Mouse (Mus musculus) ZHBTc4 (cell line): Measurements from ENCODE around the gene Pthlh.
"Not testable (repeated sequence)": the region's sequence is repeated elsewhere in the genome, so short reads cannot be mapped to it uniquely, and the experiment has no call there.

Experiments
- DNase-seq: peaks from one replicate; pipeline ENCODE4 v3.0.0-alpha.2; 2011; ENCODE audit warnings: low read depth, low spot score

The Pthlh gene

DNA sequence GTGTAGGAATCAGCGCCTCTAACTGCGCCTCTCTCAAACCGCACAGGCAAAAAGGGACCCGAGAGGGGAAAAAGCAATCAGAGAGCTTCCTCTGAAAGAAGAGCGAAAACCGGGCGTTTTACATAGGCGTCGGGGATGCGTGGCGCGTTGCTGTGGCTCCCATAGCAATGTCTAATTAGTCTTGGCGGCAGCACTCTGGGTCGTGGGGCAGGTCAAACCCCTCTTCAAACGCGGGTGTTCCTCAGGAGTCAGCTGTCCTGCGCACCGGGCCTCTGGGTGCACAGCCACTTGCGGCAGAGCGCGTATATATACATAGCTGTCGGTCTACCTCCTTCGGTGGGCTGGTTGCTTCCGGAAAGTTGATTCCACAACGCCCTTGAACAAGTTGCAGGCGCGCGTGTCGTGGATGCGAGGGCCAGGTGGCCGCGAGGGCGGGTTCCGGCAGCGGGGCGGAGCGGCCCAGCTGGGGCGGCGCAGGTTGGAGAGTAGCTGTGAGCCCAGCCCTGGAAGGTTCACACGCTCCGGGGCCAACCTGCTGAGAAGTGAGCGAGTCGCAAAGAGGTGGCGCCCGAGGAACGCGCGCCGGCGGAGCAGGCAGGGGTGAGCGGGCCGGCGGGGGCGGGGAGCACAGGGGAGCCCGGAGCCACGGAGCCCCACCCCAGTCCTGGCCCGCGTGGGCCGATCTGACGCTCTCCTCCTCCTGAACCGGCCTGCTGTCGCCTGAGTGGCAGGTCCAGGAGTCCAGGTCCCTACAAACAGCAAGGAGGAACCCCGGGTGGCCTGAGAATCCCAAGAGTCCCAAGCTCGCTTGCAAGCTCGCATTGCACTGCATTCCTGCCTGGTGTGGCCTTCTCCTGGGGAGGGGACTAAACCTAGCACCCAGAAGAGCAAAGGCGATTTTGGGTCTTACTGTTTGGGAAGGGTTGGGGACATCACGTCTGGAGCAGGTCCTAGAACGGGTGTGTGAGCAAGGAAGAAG is at the start of gene Pthlh:
Pthlh (minus strand) TSS at position 597 of the 979 bp plus-strand sequence.
- peak; percentile 80 for DNase-seq

DNA sequence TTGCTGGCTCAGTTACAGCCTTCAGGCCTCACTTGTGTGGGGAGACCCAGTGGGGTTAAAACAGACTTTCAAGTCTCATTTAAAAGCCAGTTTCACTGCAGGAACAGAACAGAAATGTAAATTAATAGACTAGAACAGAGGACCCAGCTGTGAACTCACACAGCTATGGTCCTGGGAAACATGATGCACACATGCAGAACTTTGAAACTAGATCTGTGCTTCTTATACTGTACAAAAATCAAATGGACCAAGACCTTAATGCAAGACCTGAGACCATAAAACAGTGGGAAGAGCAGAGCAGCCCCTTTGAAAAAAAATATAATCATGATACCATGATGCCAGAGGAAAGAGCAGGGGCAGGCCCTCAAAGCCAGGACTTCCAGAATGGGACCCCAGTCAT is 49.3 kb upstream of the Pthlh start:
- no peak for DNase-seq

DNA sequence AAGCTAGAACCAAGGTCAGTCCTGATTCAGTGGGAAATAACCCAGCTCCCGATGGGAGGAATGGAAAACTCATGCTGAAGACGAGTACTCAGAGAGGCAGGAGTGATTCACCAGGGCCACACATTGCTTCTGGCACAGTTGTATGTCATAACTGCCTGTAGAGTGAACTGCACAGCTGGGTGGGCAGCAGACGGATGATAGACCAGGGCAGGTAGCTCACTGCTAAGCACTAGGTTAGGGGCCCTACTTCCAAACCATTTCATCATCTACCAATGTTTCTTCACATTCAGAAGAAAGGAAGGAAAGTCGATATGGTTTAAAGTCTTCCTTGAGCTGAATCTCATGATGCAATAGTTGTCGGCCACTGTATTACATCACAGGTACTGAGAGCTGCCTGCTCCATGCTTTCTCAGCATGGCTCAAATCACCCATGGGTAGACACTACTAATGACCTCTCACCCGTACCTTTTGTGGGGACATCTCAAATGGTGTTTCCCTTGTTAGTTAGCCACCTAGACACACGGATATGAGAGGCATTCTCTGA is 46.5 kb upstream of the Pthlh start:
- DNase-seq = no peak

DNA sequence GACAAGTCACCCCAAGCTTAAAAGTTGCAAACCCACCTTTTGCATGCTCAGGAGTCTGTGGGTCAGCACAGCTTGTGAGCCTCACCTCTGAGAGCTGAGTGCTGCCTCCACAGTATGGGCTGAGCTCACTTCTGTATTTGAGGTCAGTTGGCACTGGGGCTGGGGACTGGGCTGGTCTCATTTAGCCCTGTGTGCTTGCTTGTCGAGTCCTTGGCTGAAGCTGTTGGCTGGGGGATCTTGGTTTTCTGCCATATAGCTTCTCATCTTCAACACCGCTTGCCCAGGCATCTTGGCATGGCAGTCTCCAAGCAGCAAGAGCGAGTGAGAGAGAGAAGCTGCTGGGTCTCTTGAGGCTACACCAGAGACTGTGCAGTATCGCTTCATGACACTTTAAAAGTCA is 46.1 kb upstream of the Pthlh start:
- DNase-seq = no peak

DNA sequence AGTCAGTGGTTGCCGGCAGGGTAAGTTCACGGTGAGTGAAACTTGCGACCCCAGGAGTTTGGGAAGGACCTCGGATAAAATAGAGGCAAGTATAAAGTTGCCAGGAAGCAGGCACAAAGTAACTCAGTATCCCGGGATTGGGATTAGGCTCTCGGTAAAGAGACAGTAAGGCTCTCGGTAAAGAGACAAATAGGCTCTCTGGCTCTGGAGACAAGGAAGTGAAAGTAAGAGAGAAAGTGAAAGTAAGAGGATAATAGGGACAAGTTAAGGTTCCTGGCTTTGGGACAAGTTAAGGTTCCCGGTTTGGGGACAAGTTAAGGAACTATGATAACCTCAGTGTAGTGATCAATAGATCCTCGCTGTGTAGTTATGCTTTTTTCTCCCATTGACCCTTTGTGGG is 40.3 kb upstream of the Pthlh start:
- DNase-seq = not testable (repeated sequence)

DNA sequence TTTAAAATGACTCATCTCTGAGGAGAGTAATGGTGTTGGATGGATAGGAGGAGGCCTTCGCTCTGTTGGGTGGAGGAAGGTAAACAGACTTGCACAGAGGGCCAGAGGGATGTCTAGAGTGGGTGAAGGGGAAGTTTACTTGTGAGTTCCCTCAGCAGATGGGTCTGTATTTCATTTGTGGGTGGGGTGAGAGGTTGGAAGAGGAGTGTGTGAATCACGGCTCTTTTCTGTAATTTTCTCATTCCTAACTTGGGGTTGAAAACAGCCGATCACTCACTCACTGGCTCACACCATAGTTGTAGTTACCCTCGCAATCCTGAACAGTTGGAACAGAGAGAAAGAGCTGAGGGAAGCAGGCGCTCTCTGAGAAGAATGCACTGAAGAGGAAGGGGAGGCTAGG is 35.6 kb upstream of the Pthlh start:
- no peak for DNase-seq

DNA sequence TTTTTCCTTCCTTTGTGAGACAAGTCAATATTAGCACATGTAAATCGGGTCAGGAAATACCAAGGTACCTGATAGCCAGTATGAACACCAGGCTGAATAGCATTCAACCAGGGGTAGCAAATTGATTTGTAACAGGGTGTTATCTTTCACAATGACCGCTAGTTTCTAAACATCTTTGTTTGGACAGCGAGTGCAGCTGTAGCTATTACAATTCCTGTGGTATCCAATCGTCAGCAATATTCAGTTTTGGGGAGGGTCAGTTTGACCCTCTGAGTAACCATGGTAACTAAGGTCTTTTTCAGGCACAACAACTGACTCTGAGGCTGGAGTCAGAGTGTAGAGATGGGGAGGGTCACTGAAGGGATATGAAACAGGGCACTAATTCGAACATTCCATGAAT is 15.3 kb upstream of the Pthlh start:
- no peak for DNase-seq

DNA sequence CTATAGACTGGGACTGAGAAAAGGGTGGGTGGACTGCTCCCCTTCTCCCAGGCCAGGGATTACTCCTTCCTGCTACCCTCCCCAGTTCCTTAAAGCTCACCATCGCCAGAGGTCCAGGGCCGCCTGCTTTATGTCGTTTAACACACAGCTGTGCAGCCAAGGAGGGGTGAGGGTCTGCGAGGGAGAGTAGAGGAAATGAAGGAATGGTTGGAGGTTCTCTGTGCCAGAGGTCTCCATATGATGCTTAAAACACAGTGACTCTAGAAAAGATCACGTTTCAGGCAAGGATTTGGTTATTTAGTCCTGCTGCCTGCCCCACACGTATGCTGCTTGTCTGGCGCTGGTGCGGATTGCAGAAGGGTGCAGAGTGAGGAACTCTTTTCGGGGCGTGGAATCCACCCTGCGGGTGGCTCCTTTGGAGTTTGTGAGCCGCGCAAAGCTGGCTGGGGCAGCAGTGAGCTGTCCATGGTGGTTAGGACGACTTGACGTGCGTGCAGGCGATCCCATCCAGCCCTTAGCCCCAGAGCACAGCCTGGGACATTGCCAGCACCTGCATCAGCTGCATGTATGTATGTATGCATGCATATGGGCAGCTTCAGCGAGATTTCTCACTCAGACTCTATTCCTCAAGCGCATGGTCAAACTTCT is 4.3 kb upstream of the Pthlh start:
- peak; percentile 81 for DNase-seq

DNA sequence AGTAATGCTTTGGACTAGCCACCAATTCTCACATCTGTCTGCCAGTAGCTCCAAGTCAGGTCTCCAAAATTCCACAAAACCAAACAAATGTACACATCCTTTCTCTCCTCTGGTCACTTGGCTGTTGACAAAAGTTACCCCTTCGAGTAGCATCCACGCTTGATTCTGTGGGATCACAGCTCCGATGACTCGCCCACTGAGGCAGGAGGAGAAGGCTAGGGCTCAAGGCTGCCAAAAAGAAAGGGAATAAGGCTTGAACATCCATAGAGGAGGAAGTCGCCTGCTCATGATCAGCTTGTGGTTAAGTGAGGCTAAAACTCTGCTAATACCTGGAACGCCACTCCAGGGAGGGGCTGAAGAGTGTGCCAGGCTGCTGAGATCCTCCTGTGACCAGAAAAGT is 2.5 kb upstream of the Pthlh start:
- no peak for DNase-seq

DNA sequence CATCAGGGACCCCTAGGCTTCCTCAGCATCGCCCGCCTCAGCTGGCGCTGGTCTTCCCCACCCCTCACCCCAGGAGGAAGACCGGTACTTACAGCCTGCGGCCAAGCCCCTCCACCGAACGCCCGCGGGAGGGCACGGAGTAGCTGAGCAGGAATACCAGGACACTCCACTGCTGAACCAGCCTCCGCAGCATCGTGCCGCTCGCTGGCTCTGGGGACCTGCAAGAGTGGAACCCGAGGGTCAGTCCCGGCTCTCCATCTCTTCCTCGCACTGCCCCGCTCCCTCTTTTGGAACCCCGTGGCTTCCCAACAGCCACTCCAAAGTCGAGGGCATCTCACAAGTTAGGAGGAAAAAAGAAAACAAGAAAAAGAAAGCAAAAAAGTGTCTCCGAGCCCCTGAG is 805 bp downstream of the Pthlh start:
- peak; percentile 50 for DNase-seq

DNA sequence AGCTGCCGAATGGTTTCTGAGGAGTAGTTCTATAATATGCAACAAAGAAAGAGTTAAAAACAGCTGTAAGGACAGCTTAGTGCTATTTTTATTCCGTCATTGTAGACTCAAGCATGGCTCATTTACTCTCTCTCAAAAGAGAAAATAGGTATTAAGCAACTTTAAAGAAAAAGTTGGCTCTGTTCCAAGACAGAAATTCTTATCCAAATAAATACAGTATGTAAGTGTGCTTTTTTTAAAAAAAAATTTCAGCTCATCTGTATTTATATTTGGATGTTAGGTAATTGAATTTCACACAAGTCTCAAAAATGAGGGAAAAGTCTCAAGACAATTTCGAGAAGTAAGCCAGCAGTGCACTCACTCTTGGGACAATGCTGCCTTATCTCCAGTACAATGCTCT is 2.4 kb downstream of the Pthlh start:
- no peak for DNase-seq

DNA sequence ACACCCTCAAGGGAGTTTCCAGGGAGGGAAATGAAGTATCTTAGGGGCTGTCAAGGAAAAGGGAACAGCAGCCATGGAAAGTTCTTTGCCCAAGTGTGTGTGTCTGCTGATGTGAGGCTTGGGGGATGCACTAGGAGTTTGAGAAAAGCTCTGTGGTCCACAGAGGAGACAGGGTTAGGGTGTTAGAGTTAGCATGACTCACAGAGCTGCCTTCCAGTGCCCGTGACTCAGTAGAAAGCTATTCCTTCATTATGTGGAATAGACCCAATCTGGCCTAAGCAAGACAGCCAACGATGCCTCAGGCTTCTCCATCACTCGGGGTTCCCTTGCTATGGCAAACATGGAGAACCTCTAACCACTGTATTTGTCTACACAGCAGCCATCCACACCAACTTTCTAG is 3.2 kb downstream of the Pthlh start:
- no peak for DNase-seq

DNA sequence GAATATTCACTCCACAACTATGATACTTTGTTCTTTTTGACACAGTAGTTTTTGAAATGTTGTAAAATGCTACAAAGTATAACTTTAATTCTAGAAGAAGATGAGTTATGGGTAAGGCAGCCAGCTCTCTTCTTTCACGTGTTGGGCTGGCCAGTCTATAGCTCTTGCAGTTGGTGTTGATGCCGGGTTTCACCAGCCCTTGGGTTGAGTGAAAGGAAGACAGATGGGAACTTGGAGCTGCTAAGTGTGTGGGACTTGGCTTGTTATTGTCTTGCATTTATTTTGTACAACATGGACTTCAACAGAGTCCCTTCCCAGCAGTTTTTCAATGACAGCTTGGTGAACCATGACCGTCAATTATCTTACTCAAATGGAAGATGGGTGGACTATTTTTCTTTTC is 16.2 kb downstream of the Pthlh start:
- no peak for DNase-seq

DNA sequence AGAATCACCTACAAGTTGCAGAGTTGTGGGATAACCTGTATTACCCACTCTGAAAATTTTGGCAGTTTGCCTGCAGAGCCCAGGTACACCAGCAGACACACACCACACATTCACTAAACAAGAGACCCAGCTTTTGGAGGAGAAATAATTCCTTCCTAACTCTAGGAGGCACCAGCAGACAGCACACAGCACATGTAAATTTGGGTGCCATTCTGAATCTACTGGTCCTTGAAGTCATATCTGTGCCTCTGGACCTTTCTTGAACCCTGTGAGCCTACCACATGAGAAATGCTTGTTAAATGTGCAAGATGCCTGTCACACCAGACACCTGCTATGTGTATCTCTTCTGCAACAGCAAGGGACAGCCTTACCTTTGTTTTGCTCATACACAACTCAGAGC is 19.7 kb downstream of the Pthlh start:
- no peak for DNase-seq

DNA sequence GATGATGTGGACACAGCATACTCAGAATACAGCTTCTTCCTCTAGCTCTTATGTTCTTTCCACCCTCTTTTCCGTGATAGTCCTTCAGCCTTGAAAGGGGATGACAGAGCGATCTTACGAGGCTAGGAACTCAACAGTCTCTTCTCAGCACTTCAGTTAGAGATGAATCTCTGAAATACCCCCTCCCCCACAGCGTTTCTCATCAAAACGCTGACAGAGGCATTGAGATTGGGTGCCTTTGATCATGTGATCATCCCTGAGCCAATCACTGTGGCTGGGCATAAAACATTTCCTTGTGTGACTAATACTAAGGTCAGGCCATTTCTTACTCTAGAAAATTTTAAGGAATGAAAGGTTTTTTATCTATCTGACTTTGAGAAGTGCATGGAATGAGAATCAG is 20.3 kb downstream of the Pthlh start:
- DNase-seq = no peak

DNA sequence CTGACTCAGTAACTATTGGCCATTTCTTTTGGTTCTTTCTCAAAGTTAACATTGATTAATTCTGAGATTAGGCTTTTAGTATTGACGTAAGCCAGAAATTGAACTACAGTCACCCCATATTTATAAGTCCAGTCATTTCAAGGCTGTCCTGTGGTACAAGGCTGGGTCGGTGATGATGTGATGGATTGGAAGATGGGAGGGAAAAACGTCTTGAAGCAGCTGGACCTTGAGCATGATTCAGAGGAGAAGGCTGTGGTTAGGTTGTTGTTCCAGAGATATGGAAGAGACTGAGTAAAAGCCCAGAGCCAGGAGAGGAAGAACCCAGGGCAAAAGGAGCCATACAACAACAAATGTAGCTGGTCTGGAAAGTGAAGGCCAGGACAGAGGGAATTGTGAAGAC is 22.4 kb downstream of the Pthlh start:
- no peak for DNase-seq

DNA sequence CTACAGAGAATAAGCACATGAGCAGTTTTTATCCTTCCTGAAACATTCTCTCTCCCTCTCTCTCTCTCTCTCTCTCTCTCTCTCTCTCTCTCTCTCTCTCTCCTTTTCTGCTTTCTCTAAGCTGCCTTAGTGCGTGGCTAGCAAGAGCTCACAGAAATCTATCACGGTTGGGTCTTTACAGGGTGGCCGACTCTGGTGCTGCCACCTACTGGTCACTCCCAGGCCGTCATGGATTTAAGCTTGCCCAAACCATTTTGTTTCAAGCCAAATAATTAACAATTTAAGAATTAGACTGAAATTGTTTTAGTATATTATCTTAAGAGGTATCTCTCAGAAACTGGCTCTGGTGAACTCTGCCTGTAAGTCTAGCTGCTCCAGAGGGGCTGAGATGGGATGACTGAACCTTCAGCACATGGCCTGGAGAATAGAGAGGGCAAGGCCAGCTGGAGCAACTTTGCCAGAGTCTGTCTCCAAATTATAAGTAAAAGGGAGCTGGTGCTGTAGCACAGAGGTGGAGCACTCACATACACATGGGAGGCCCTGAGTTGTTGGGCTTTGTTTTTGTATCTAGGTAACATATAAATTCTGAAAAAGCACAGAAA is 23.7 kb downstream of the Pthlh start:
- DNase-seq = peak; percentile 71

DNA sequence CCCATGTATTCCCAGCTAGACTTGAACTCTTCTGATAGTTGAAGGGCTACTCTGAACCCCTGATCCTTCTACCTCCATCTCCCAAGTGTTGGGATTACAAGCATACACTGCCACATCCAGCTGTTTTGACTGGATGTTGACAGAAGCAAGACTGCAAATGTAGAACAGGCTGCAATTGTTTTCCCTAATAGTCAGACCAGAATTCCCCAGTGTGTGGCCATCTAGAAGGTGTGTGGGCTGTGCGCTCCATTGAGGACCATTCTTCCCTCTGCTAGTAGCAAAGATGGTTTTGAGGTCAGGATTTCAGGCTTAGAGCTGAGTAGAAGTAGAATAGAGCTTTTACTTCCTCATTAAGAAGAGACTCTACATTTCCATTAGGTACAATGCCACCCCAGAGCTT is 37.3 kb downstream of the Pthlh start:
- DNase-seq = no peak

DNA sequence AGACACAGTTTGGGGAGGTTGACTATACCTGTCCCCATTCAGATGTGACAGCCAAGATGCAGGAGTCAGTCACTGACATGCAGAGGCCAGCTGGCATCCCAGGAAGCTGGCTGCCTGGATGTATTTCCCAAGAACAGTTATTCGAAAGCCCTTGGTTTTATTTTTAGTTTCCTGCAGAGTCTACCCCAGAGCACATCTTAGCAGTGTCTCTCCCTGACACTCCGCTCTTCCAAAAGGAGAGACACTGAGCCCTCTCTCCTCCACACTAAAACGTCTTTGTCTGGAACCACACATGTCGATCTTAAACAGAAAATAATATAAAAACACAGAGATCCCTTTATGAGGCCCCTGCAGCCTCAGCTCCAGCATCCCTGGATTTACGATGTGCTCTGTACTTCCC is 44.9 kb downstream of the Pthlh start:
- DNase-seq = no peak

DNA sequence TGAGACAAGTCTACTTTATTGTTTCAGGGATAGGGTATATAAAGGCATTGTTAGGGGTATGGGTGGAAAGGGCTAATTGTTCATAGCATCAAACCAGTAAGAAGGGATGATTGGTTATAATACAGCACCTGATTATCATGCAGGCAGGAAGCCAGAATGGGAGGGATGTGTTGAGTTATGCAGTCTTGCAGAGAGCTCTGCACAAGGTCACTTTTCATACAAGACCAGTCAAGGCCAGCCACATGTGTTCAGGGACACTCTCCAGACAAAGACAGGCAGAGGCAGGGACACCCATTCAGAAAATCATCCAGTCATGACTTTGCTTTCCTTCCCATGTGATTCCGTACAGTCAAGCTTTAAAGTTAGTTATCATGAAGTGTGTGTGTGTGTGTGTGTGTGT is 47.8 kb downstream of the Pthlh start:
- DNase-seq = no peak

DNA sequence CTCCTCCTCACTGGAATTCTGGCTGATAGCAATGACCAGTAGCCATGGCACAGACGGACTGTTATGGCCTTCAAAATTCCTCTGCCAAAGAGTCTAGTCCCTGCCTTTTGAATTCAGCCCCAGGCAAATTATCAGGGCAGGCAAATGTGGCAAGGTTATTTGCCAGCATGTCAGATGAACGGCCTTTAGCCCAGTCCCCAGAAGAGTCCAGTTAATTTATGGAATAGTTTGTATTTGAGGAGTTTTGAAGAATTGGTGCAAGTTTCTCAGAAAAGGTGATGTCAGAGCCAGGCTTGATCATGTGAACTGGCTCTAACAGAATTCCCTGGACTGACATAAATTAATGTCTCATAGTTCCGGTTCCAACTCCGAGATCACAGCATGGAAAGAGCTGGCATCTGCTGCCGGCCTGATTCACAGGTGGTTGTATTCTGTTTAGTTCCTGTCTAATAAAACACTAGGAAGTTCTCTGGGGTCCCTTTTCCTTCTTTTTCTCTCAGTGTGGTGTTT is 56.1 kb downstream of the Pthlh start:
- DNase-seq = no peak
